Mouse (Mus musculus) intestine, embryonic 14.5 days (tissue): ENCODE measurements around the gene Abcd2. TPM values are rescaled to one million over a fixed set of nuclear protein-coding genes. Genes with fewer than 3 reads are reported as not detected.

ENCODE experiments used
- ATAC-seq: fragments of 200-750 bp; cut with Nextera tagmentation; replicated peaks from 2 replicates; pipeline ENCODE4 v1.8.0; 2017; ENCODE audit warnings: low read depth, moderate number of reproducible peaks, moderate TSS enrichment, moderate library complexity; ENCODE audit not compliant: low FRiP score, low TSS enrichment
- DNase-seq: peaks from one replicate; pipeline ENCODE4 v3.0.0-alpha.2; 2018; ENCODE audit warnings: low spot score
- H3K27ac ChIP-seq: fragments of 300-500 bp; sonication (generic); 2 replicates; pipeline ENCODE4 v1.5.1; 2014; ENCODE audit warnings: low read depth, mild to moderate bottlenecking, control low read depth
- H3K27me3 ChIP-seq: fragments of 300-500 bp; sonication (generic); replicated peaks from 2 replicates; pipeline ENCODE4 v1.6.1; 2014; ENCODE audit warnings: low read length, control low read depth; ENCODE audit not compliant: control insufficient read depth, insufficient read depth
- H3K36me3 ChIP-seq: fragments of 300-500 bp; sonication (generic); 2 replicates; pipeline ENCODE4 v1.6.1; 2014; ENCODE audit warnings: low read length, control low read depth; ENCODE audit not compliant: control insufficient read depth, insufficient read depth
- H3K4me1 ChIP-seq: fragments of 300-500 bp; sonication (generic); replicated peaks from 2 replicates; pipeline ENCODE4 v1.6.1; 2014; ENCODE audit warnings: low read length, control low read depth, mixed read lengths; ENCODE audit not compliant: control insufficient read depth, insufficient read depth
- H3K4me2 ChIP-seq: fragments of 300-500 bp; sonication (generic); 2 replicates; pipeline ENCODE4 v1.6.1; 2014; ENCODE audit warnings: low read length
- H3K4me3 ChIP-seq: fragments of 300-500 bp; sonication (generic); 2 replicates; pipeline ENCODE4 v1.5.1; 2014; ENCODE audit warnings: low read depth, low read length, control low read depth, mixed read lengths
- H3K9ac ChIP-seq: fragments of 300-500 bp; sonication (generic); 2 replicates; pipeline ENCODE4 v1.6.1; 2014; ENCODE audit warnings: mild to moderate bottlenecking, low read length
- H3K9me3 ChIP-seq: fragments of 300-500 bp; sonication (generic); 2 replicates; pipeline ENCODE4 v1.6.1; 2016; ENCODE audit warnings: low read length, control low read depth; ENCODE audit not compliant: control insufficient read depth
- WGBS: fragments of 180-500 bp; shearing (Covaris S2); extraction: QIAGEN DNeasy Blood & Tissue Kit; methylation state at CpG from one replicate; pipeline ENCODE4 v1.1.7; 2014; 5-methylcytosine and 5-hydroxymethylcytosine counted together
- polyA plus RNA-seq: library from polyadenylated mRNA; unstranded; fragments of >200 nt; fragmentation: Nextera tagmentation; extraction: Ambion mirVana; gene quantifications from 2 replicates; pipeline ENCODE4 v1.2.1, GENCODE M21; 2014

The Abcd2 gene
- polyA plus RNA-seq, 1 experiment from 2014 or later = 2.8 TPM

DNA sequence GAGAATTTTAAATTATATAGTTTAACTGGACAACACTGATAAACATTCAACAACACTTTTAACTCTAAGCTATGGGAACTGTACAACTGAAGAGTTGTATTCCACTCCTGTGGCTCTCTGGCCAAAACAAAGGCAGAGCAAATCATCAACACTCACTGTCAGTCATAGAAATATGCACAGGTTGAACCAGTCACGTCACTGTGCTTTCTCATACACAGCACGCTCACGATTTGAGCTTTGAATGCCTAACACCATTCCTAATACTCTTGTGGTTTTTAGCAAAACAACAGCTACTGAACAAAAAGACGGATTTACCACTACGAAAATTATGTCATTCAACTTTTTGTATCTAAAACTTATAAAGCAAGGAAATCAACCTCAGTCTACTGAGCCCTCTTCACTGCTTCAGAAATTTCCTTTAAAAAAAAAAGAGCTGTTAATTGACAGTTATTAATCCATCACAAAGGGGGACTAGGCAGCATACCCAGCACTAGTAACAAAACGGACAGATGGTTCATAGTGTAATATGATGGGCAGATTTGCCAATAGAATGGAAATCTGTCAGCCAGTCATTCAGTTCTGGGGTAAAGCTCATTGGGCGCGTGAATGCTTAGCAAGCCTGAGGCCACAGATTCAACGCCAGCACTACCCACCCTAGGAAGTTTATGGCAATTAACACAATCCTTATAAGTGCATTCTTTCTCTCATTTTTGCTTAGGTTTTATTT is 20.8 kb downstream of the Abcd2 start:
- DNase-seq (no peak), ATAC-seq (no peak)
- Histone ChIP-seq H3K27me3 (no peaks in the 10 kb centered on the region), H3K4me2 (no peak overlapping the region), H3K4me1 (no peaks in the 10 kb centered on the region), H3K9ac (no peak overlapping the region), H3K4me3 (no peak overlapping the region), H3K9me3 (no peaks in the 10 kb centered on the region), H3K27ac (no peak overlapping the region), H3K36me3 (no peaks in the 10 kb centered on the region)
- 84% methylated on average over 9 of the region's 9 CpGs for WGBS

DNA sequence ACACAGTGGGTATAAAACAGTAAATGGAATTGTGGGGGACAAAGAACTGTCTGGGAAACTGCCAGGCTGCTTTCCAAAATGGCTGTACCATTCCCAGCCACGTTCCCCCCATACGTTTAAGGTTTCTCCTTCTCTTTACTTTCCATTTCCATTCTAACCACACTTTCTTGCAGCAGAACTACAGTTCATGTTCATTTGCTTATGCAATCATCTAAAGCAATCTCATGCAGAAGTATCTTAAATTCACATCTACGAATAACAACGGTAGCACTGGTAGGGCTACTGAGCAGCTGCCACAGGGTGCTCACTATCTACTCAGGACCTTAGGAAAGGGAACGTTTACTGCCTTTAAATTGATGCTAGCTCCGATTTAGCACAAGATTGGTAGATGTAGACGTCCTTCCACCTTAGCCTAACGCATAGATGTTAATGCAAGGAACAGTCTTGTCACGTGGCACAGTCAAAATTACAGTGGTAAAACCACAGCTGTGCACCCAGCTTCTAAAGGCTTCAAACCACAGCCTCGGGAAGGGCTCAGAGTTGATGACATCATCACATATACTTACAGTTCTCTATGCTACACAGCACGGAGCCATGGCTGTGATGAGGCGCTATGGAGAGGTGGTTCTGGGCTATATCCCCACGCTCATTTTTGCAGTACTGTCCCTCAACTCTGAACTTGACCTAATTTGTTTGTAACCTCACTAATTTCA is 23.6 kb downstream of the Abcd2 start:
- H3K4me3 ChIP-seq = no peak overlapping the region
- H3K4me2 ChIP-seq = no peak overlapping the region
- WGBS = 85% methylated on average over 13 of the region's 13 CpGs
- ATAC-seq = no peak
- H3K36me3 ChIP-seq = no peaks in the 10 kb centered on the region
- H3K9me3 ChIP-seq = no peaks in the 10 kb centered on the region
- H3K9ac ChIP-seq = no peak overlapping the region
- H3K27me3 ChIP-seq = no peaks in the 10 kb centered on the region
- no peaks in the 10 kb centered on the region for H3K4me1 ChIP-seq
- no peak overlapping the region for H3K27ac ChIP-seq
- DNase-seq = no peak

DNA sequence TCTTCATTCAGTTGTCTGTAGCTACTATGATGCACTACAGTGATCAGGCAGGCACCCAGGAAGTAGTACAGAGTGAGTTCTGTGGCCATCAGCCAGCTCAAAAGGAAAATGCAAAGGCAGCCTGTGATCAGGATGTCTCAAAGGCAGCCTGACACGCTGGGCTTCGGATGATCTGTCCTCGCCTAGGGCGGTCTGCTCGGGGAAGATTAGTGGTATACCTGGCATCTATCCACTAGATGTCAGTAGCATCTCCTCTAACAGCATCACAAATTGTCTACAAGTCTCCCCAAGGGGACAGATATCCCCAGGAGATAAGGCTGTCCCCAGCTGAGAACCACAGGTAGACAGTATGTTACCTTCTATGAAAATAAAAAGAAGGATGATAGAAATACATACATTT is 26.6 kb downstream of the Abcd2 start:
- Histone ChIP-seq H3K36me3 (no peaks in the 10 kb centered on the region), H3K4me2 (no peak overlapping the region), H3K4me3 (no peak overlapping the region), H3K9ac (no peak overlapping the region), H3K9me3 (no peaks in the 10 kb centered on the region), H3K4me1 (no peaks in the 10 kb centered on the region), H3K27me3 (no peaks in the 10 kb centered on the region), H3K27ac (no peak overlapping the region)
- peak; percentile 53 for DNase-seq
- ATAC-seq = no peak
- WGBS = 8% methylated on average over 5 of the region's 5 CpGs

DNA sequence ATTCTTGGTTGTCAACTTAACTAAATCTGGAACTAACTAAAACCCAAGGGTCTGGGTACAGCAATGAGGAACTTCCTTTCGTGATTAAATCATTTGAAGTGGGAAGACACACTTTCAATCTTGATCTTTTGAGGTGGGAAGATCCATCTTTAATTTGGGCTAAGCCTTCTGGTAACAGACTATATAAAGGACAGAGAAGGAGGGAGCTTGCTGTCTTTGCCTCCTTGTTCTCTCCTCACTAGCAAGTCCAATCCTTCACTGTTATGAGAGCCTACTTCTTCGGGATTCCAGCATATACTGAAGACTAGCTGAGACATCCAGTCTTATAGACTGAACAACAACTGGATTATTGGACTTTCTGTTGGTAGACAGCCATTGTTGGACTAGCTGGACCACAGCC is 28.1 kb downstream of the Abcd2 start:
- Histone ChIP-seq H3K4me1 (no peaks in the 10 kb centered on the region), H3K27ac (no peak overlapping the region), H3K36me3 (no peaks in the 10 kb centered on the region), H3K4me3 (no peak overlapping the region), H3K27me3 (no peaks in the 10 kb centered on the region), H3K9me3 (no peaks in the 10 kb centered on the region), H3K9ac (no peak overlapping the region), H3K4me2 (no peak overlapping the region)
- DNase-seq (no peak), ATAC-seq (no peak)
- whole genome bisulfite sequencing = 84% methylated on average over 2 of the region's 2 CpGs

DNA sequence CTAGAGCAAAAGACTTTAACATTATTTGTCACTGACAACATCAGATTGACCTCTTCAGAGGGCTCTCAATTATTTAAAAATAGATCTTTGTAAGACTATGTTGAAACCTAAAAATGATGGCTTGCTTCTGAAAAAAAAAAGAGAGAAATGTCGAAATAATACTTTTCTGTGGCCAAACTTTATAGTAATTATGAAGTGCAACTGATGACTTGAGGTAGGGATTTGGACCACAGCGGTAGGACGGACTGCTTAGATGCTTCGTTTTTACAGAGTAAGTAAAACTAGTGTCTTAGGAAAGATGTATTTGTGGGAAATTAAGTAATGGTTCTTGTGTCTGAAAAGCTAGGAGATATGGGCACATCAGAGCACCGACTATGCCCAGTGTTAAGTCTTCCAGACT is 30.4 kb downstream of the Abcd2 start:
- ATAC-seq (no peak), DNase-seq (no peak)
- no peaks in the 10 kb centered on the region for H3K9me3 ChIP-seq
- no peak overlapping the region for H3K9ac ChIP-seq
- WGBS = 87% methylated on average over 5 of the region's 5 CpGs
- H3K4me2 ChIP-seq = no peak overlapping the region
- no peaks in the 10 kb centered on the region for H3K4me1 ChIP-seq
- no peak overlapping the region for H3K27ac ChIP-seq
- H3K27me3 ChIP-seq = no peaks in the 10 kb centered on the region
- no peaks in the 10 kb centered on the region for H3K36me3 ChIP-seq
- no peak overlapping the region for H3K4me3 ChIP-seq

DNA sequence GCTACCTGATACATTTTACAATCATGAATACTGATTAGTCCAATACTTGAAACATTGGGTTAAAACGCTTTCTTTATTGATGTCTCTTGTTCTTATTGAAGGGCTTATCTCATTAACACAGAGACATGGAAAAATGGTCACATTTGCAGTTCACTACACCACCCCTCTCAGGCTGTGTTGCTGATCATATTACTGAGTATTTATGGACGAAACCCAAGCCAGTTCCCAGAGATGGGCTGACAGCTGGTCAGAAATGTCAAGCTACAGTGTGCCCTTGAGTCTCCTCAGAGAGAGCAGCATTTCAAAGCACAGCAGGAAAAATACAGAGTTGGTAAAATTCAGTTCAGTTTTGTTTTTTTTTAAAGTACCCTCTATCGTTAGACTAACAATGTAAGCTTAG is 38.3 kb downstream of the Abcd2 start:
- DNase-seq = no peak
- WGBS = 84% methylated on average over 3 of the region's 3 CpGs
- no peak overlapping the region for H3K4me2 ChIP-seq
- no peaks in the 10 kb centered on the region for H3K9me3 ChIP-seq
- no peak overlapping the region for H3K27ac ChIP-seq
- H3K36me3 ChIP-seq = no peaks in the 10 kb centered on the region
- no peaks in the 10 kb centered on the region for H3K27me3 ChIP-seq
- no peak overlapping the region for H3K9ac ChIP-seq
- ATAC-seq = no peak
- no peaks in the 10 kb centered on the region for H3K4me1 ChIP-seq
- H3K4me3 ChIP-seq = no peak overlapping the region

DNA sequence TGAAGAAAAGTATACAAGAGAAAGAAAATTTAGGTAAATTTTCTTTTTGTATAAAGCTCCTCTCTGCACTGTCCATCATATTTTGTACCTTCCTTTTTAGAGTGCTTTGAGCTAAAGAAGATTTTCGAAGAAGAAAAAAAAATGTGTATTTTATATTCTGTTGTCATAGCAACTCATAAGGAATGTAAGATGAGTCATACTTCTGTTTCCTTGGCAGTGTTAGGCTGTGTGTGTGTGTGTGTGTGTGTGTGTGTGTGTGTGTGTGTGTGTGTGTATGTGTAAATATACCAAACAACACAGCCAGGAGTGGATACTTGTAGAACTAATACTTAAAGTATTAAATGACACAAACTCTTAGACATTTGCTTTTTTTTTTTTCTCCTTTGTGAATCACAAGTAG is 39.0 kb downstream of the Abcd2 start:
- Histone ChIP-seq H3K9me3 (no peaks in the 10 kb centered on the region), H3K4me3 (no peak overlapping the region), H3K27me3 (no peaks in the 10 kb centered on the region), H3K9ac (no peak overlapping the region), H3K4me2 (no peak overlapping the region), H3K4me1 (no peaks in the 10 kb centered on the region), H3K27ac (no peak overlapping the region), H3K36me3 (no peaks in the 10 kb centered on the region)
- DNase-seq = no peak
- ATAC-seq = 0 out of 2 replicates have a peak, but pooled peaks have one; percentile 40
- 50% methylated on average over 1 of the region's 1 CpGs for WGBS

DNA sequence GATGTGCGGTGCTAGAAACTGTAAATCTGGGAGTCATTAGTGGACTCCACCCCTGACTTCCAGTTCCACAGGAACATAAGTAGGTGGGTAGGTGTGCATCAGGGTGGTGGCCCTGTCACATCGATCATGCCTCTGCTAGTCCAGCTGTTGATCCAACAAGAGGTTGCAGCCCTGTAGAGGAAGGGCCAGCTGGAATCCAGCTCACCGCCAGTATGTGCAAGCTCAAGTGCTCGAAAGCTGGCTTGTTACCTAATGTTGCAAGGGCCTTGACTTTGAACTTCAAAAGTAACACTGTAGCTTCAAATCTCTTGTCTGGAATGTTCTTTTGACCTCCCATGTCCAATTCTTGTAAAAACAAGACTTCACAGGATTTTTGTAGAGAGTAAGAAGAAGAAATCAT is 67.0 kb downstream of the Abcd2 start:
- H3K9me3 ChIP-seq = no peaks in the 10 kb centered on the region
- no peaks in the 10 kb centered on the region for H3K36me3 ChIP-seq
- H3K4me1 ChIP-seq = no peaks in the 10 kb centered on the region
- H3K4me3 ChIP-seq = no peak overlapping the region
- no peak for ATAC-seq
- H3K9ac ChIP-seq = no peak overlapping the region
- no peak for DNase-seq
- H3K27ac ChIP-seq = no peak overlapping the region
- no peaks in the 10 kb centered on the region for H3K27me3 ChIP-seq
- WGBS = 87% methylated on average over 4 of the region's 4 CpGs
- H3K4me2 ChIP-seq = no peak overlapping the region
